Comparison of ENCODE assay signal across 8 mouse cellular contexts in the genomic region with DNA sequence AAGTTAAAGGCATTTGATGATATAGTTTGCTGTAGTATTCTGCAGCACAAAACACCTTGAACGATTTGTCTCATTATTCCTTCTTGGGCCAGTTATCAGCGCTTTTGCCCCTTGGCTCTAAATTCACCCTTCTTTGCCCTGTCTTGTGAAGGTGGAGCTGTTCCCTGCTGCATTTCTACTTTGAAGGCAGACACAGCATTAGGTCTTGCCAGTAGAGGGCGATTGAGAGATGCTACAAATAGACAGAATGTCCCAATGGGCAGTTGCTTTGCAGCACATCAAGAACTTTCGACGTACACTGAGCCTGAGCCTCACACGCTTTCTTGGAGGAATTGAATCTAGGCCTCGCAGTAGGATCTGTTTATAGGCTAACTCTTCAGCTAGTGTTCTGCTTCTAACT.
DNase-seq lines count a peak whose midpoint lies in the region; ATAC-seq and TF ChIP-seq lines count a peak whose summit lies in the region.

No protein-coding gene starts in this region.

- no peaks in the 10 kb centered on the region for H3K9me3 ChIP-seq in kidney, embryonic 15.5 days (replicated peaks)
- H3K9me3 ChIP-seq in CH12.LX (replicated peaks; ENCODE audit: low read length), result no peaks in the 10 kb centered on the region
- no peaks in the 10 kb centered on the region for H3K9me3 ChIP-seq in embryonic facial prominence, embryonic 11.5 days (replicated peaks; ENCODE audit: control insufficient read depth, low read length)

- no peaks in the 10 kb centered on the region for H3K27me3 ChIP-seq in kidney, embryonic 15.5 days
- no peaks in the 10 kb centered on the region for H3K27me3 ChIP-seq in CH12.LX (replicated peaks)
- H3K27me3 ChIP-seq in embryonic facial prominence, embryonic 11.5 days (ENCODE audit: control insufficient read depth, insufficient read depth, low read length), result no peaks in the 10 kb centered on the region

- H3K36me3 ChIP-seq in kidney, embryonic 15.5 days, result no peaks in the 10 kb centered on the region
- peaks cover 0 to 35% of the 10 kb centered on the region in 2 experiments for H3K36me3 ChIP-seq in CH12.LX (replicated peaks in 1 of 2; ENCODE audit: control insufficient read depth in 1 of 2, insufficient read depth in 1 of 2, low read length in 1 of 2)
- H3K36me3 ChIP-seq in embryonic facial prominence, embryonic 11.5 days (replicated peaks; ENCODE audit: control insufficient read depth, insufficient read depth, low read depth, low read length), result no peaks in the 10 kb centered on the region

- H3K4me3 ChIP-seq in kidney, embryonic 15.5 days (replicated peaks), result no peak overlapping the region
- H3K4me3 ChIP-seq in CH12.LX (replicated peaks in 1 of 3; ENCODE audit: low read depth in 2 of 3, low read length in 2 of 3, poor library complexity in 1 of 3), result no peak overlapping the region
- H3K4me3 ChIP-seq in embryonic facial prominence, embryonic 11.5 days (ENCODE audit: low read depth, low read length), result no peak overlapping the region

- H3K4me1 ChIP-seq in kidney, embryonic 15.5 days, result peaks cover 11% of the 10 kb centered on the region
- peaks cover 4 to 44% of the 10 kb centered on the region in 2 experiments; a peak in 3 of 4 replicates for H3K4me1 ChIP-seq in CH12.LX (ENCODE audit: control insufficient read depth in 1 of 2, insufficient read depth in 2 of 2)
- H3K4me1 ChIP-seq in embryonic facial prominence, embryonic 11.5 days (ENCODE audit: control insufficient read depth, insufficient read depth, low read length), result no peaks in the 10 kb centered on the region; the same call in 1 of the 2 replicates

- H3K27ac ChIP-seq in kidney, embryonic 15.5 days, result no peak overlapping the region
- no peak overlapping the region for H3K27ac ChIP-seq in CH12.LX (ENCODE audit: insufficient read depth, low read depth)
- no peak overlapping the region for H3K27ac ChIP-seq in embryonic facial prominence, embryonic 11.5 days (replicated peaks; ENCODE audit: low read depth, low read length)

- TF ChIP-seq POLR2A in CH12.LX (IDR thresholded peaks at IDR 0.05; ENCODE audit: low read depth, low read length), result no peak

- dilution Hi-C loops in CH12.LX (cut with MboI; ENCODE audit: extremely low pct_ligation_motif_present, extremely low pct_unique_long_range_greater_than_20kb, low sequenced_read_pairs), result no loop called here

- no peaks in the 10 kb centered on the region; the same call in 1 of the 2 replicates for H3K79me2 ChIP-seq in CH12.LX (replicated peaks; ENCODE audit: control insufficient read depth, extremely low read depth, insufficient read depth, poor library complexity, severe bottlenecking)

- DNase-seq in kidney, adult 18-20 months, result peak; percentile 51
- DNase-seq in CH12.LX (ENCODE audit: extremely low read depth) (peak; percentile 82), ZHBTc4 (ENCODE audit: low read depth, low spot score) (peak; percentile 84)
- DNase-seq in embryonic facial prominence, embryonic 11.5 days (ENCODE audit: low spot score), result peak; percentile 68
- peak; percentile 77 for DNase-seq in left cerebral cortex, adult 11 months (ENCODE audit: low spot score)
- peak; percentile 88 for DNase-seq in retina, postnatal 1 day
- no peak for DNase-seq in urinary bladder, postnatal 10 days (ENCODE audit: low spot score)

- no peak overlapping the region for H3K4me2 ChIP-seq in kidney, embryonic 15.5 days
- no peak overlapping the region for H3K4me2 ChIP-seq in CH12.LX (ENCODE audit: insufficient read depth, low read depth, poor library complexity, severe bottlenecking)
- H3K4me2 ChIP-seq in embryonic facial prominence, embryonic 11.5 days (ENCODE audit: low read depth, low read length), result no peak overlapping the region

- no peak overlapping the region for H3K9ac ChIP-seq in kidney, embryonic 15.5 days
- H3K9ac ChIP-seq in CH12.LX (ENCODE audit: insufficient read depth, low read depth), result no peak overlapping the region
- no peak overlapping the region for H3K9ac ChIP-seq in embryonic facial prominence, embryonic 11.5 days (replicated peaks; ENCODE audit: low read length)

- 23% methylated on average over 7 of the region's 7 CpGs for WGBS in kidney, embryonic 15.5 days
- WGBS in embryonic facial prominence, embryonic 11.5 days, result 22% methylated on average over 7 of the region's 7 CpGs

- no peak for ATAC-seq in kidney, embryonic 15.5 days (replicated peaks; ENCODE audit: low FRiP score)
- no peak for ATAC-seq in embryonic facial prominence, embryonic 11.5 days (replicated peaks; ENCODE audit: insufficient number of reproducible peaks, low FRiP score, low TSS enrichment, low read depth)

- TF ChIP-seq CTCF in CH12.LX (conservative IDR thresholded peaks at IDR 0.05 in 1 of 2, IDR thresholded peaks at IDR 0.05 in 1 of 2; ENCODE audit: low read depth in 2 of 2, low read length in 2 of 2), result peak; percentile 65 to 92; a peak in 3 of 4 replicates

- TF ChIP-seq RAD21 in CH12.LX (IDR thresholded peaks at IDR 0.05; ENCODE audit: low read depth, low read length), result peak; percentile 63

- no peak for TF ChIP-seq EP300 in CH12.LX (IDR thresholded peaks at IDR 0.05; ENCODE audit: low read length)

- in situ Hi-C loops in CH12.LX (cut with MboI; ENCODE audit: low pct_ligation_motif_present, low pct_unique_long_range_greater_than_20kb, low sequenced_read_pairs), result loop anchor here (5.0 kb wide), 1 partner anchor 42 kb away; no protein-coding TSS in a partner anchor

TF ChIP-seq in CH12.LX, 34 proteins besides CTCF, POLR2A, EP300 and RAD21:
- TF ChIP-seq ZNF384 (IDR thresholded peaks at IDR 0.05; ENCODE audit: low read depth, low read length) (no peak), GABPA (IDR thresholded peaks at IDR 0.05; ENCODE audit: insufficient replicate concordance, low read depth, low read length) (no peak), USF2 (conservative IDR thresholded peaks at IDR 0.05; ENCODE audit: low read depth, low read length) (no peak), CHD1 (IDR thresholded peaks at IDR 0.05; ENCODE audit: low read depth, low read length) (no peak), SMC3 (IDR thresholded peaks at IDR 0.05; ENCODE audit: low read depth, low read length) (peak; percentile 75), SIN3A (IDR thresholded peaks at IDR 0.05; ENCODE audit: low read length) (no peak), ZKSCAN1 (IDR thresholded peaks at IDR 0.05; ENCODE audit: borderline replicate concordance, low read depth, low read length) (no peak), USF1 (IDR thresholded peaks at IDR 0.05; ENCODE audit: low read depth, low read length) (no peak)
